Mouse (Mus musculus): ENCODE data around the gene Ccdc32. TPM values are rescaled to one million over a fixed set of nuclear protein-coding genes. Genes with fewer than 3 reads are reported as not detected.

The Ccdc32 gene
- polyA plus RNA-seq, 1 experiment from 2014 or later = 36.0 TPM

DNA sequence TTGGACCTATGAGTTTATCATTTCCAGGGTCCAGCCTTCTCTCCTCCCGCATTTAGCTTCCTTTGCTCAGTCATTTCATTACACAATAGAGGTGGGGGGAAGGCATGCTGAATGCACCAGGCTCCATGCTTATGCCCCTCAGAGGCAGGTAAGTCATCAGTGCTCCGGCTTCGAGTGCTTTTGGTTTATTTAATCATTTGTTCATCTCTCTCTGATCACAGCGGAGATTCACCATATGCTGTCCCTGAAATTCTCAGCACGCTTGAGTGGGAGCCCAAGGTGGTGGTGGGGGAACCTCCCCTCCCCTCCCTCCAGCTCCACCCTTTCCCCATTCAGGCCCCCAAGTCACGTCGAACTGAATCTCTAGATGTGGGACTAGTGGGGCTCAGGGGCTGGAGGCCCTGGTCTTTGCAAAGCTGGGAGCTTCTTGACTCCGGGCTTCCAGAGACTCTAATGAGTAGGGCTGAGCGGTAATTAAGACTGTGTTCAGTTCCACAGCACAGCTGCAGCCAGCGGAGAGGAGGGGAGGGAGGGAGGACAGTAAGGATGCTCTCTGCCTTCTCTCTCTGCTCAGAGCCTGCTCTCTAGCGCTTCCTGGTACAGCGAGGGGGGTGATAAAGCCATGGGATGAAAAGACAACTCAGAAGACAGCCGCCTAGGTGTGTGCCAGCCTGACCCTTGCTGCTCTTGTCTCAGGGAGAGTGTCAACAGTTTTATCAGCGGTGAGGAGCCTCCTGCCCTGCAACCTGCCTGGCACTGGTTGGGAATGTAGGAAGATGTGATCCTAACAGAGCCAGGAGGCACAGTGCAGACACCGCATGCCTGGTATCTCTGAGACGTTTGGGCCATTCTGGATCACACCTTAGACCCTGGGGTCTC, 33.0 kb downstream of the Ccdc32 start:
- Histone ChIP-seq H3K27ac (peak overlapping the region; percentile 38), H3K9me3 (ENCODE audit: control insufficient read depth, low read length) (no peaks in the 10 kb centered on the region), H3K4me3 (replicated peaks; ENCODE audit: low read length) (no peak overlapping the region), H3K4me1 (replicated peaks; ENCODE audit: control insufficient read depth, insufficient read depth, low read length) (peaks cover 18% of the 10 kb centered on the region; the same call in 1 of the 2 replicates), H3K36me3 (replicated peaks; ENCODE audit: control insufficient read depth, insufficient read depth) (no peaks in the 10 kb centered on the region), H3K9ac (peak overlapping the region; percentile 29; the same call in 1 of the 2 replicates), H3K27me3 (ENCODE audit: control insufficient read depth, insufficient read depth, low read length) (no peaks in the 10 kb centered on the region), H3K4me2 (replicated peaks) (peak overlapping the region; percentile 25)
- 29% methylated on average over 16 of the region's 16 CpGs for WGBS
- ATAC-seq (ENCODE audit: low FRiP score) (peak; percentile 87), DNase-seq (ENCODE audit: low spot score) (peak; percentile 55)

DNA sequence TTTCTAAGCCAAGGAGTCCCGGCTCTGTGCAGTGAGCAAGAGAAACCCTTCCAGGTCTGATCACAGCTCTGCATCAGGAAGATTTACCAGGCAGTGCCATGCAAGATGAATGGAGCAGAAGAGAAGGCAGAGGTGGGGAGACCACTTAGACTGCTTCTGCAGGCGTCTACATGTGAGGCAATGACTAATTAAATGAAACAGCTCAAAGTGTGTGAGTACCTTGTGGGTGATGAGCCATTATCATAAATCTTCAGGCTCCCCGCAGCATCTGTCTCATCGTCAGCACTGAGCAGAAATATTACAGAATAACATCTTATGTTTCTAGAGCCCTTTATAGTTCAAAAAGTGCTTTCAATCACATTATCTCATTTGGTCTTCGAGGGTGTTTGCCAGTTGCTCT, 33.7 kb downstream of the Ccdc32 start:
- no peak overlapping the region for H3K4me2 ChIP-seq (replicated peaks)
- H3K27me3 ChIP-seq (ENCODE audit: control insufficient read depth, insufficient read depth, low read length) = no peaks in the 10 kb centered on the region
- H3K27ac ChIP-seq = peak overlapping the region; percentile 38
- H3K4me3 ChIP-seq (replicated peaks; ENCODE audit: low read length) = no peak overlapping the region
- no peaks in the 10 kb centered on the region for H3K9me3 ChIP-seq (ENCODE audit: control insufficient read depth, low read length)
- DNase-seq (ENCODE audit: low spot score) (no peak), ATAC-seq (ENCODE audit: low FRiP score) (peak; percentile 57; the same call in 1 of the 2 replicates)
- 56% methylated on average over 5 of the region's 5 CpGs for WGBS
- peak overlapping the region; percentile 4; the same call in 1 of the 2 replicates for H3K9ac ChIP-seq
- H3K4me1 ChIP-seq (replicated peaks; ENCODE audit: control insufficient read depth, insufficient read depth, low read length) = peaks cover 18% of the 10 kb centered on the region; the same call in 1 of the 2 replicates
- no peaks in the 10 kb centered on the region for H3K36me3 ChIP-seq (replicated peaks; ENCODE audit: control insufficient read depth, insufficient read depth)

DNA sequence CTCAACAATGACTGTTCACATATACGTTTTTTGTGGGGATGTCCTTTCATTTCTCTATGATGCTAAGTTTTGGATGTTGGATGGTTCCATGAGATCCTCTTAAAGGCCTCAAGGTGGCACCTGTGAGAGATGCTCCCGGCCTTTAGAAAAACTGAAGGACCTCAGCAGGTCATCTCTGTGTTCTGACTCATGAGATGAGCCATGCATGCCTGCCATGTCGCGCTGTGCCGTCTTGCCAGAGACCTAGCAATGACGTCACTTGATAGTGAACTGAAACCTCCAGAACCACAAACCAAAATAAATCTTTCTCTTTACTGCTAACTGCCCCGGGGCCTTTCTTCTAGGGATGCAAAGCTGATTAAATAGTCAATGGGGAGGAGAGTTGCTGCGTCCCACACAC, 45.4 kb downstream of the Ccdc32 start:
- Histone ChIP-seq H3K27ac (no peak overlapping the region), H3K9ac (no peak overlapping the region), H3K27me3 (ENCODE audit: control insufficient read depth, insufficient read depth, low read length) (no peaks in the 10 kb centered on the region), H3K4me2 (replicated peaks) (no peak overlapping the region), H3K36me3 (replicated peaks; ENCODE audit: control insufficient read depth, insufficient read depth) (no peaks in the 10 kb centered on the region), H3K4me1 (replicated peaks; ENCODE audit: control insufficient read depth, insufficient read depth, low read length) (no peaks in the 10 kb centered on the region), H3K4me3 (replicated peaks; ENCODE audit: low read length) (no peak overlapping the region), H3K9me3 (ENCODE audit: control insufficient read depth, low read length) (peaks cover 2% of the 10 kb centered on the region; the same call in 1 of the 2 replicates)
- no peak for DNase-seq (ENCODE audit: low spot score)
- 77% methylated on average over 8 of the region's 8 CpGs for WGBS
- ATAC-seq (ENCODE audit: low FRiP score) = no peak

DNA sequence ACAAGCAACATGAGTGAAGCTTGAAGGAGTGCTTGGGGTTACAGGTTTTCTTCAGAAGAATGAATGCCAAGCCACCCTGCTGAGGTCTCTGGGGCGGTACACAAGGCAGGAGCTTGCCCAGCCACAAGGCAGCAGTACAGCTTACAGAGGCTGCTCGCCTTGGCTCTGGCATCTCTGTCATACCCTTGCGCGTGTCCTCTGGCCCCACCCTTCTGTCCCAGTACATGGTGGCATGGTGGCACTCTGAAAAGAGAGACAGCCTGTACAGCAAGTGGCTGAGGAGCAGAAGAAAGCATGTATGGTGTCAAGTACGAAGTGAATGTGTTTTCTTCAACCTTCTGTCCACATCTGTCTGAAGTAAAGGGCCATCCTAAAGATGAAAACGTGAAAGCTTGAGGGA, 48.4 kb downstream of the Ccdc32 start:
- peaks cover 14% of the 10 kb centered on the region for H3K27me3 ChIP-seq (ENCODE audit: control insufficient read depth, insufficient read depth, low read length)
- no peak overlapping the region for H3K27ac ChIP-seq
- no peaks in the 10 kb centered on the region for H3K36me3 ChIP-seq (replicated peaks; ENCODE audit: control insufficient read depth, insufficient read depth)

DNA sequence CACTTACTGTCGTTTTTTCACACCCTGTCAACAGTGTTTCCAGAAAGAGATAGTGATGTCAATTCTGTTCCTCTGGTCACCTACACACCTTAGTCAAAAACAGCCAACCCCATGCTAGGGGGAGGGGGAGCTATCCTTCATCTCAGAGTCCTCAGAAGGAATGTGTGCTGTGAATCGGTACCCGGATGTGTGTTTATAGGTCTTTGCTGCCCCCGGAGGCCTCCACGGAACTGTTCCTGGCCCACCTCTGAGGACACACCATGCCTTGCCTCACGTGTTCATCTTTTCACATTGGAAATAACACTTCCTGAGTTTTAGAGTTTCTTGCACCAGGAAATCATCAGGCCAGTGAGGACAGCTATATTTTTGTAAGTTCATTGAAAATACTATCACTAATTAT, 51.1 kb downstream of the Ccdc32 start:
- Histone ChIP-seq H3K4me1 (replicated peaks; ENCODE audit: control insufficient read depth, insufficient read depth, low read length) (peaks cover 10% of the 10 kb centered on the region), H3K27me3 (ENCODE audit: control insufficient read depth, insufficient read depth, low read length) (peaks cover 38% of the 10 kb centered on the region), H3K36me3 (replicated peaks; ENCODE audit: control insufficient read depth, insufficient read depth) (no peaks in the 10 kb centered on the region), H3K4me3 (replicated peaks; ENCODE audit: low read length) (no peak overlapping the region), H3K27ac (no peak overlapping the region), H3K9ac (no peak overlapping the region), H3K4me2 (replicated peaks) (no peak overlapping the region), H3K9me3 (ENCODE audit: control insufficient read depth, low read length) (no peaks in the 10 kb centered on the region)
- no peak for DNase-seq (ENCODE audit: low spot score)
- WGBS = 30% methylated on average over 6 of the region's 6 CpGs
- no peak for ATAC-seq (ENCODE audit: low FRiP score)

More for the DNA sequence above, 48.4 kb downstream of the Ccdc32 start:
- Histone ChIP-seq H3K9ac (no peak overlapping the region), H3K4me1 (replicated peaks; ENCODE audit: control insufficient read depth, insufficient read depth, low read length) (peaks cover 4% of the 10 kb centered on the region), H3K4me2 (replicated peaks) (no peak overlapping the region), H3K9me3 (ENCODE audit: control insufficient read depth, low read length) (no peaks in the 10 kb centered on the region), H3K4me3 (replicated peaks; ENCODE audit: low read length) (no peak overlapping the region)
- 74% methylated on average over 6 of the region's 6 CpGs for WGBS
- no peak for ATAC-seq (ENCODE audit: low FRiP score)
- DNase-seq (ENCODE audit: low spot score) = no peak

DNA sequence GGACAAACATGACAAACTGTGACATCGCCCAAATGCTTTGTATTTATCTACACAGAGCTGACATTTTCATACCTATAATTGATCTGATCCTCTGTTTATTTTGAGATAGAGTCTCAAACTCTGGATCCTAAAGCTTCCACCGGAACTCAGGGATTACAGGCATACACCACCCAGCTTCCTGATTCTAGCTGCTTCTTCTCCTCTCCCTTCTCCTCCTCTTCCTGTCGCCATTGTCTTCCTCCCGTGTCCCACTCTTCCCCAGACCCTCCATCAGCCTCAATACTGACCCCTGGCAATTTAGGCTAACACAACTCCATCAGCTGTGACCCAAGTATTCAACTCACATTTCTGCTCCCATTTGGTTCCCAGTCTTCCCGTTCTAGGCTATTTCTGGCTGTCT, 52.3 kb downstream of the Ccdc32 start:
- Histone ChIP-seq H3K4me3 (replicated peaks; ENCODE audit: low read length) (peak overlapping the region; percentile 60), H3K9ac (peak overlapping the region; percentile 73), H3K9me3 (ENCODE audit: control insufficient read depth, low read length) (no peaks in the 10 kb centered on the region), H3K27ac (no peak overlapping the region), H3K4me1 (replicated peaks; ENCODE audit: control insufficient read depth, insufficient read depth, low read length) (peaks cover 14% of the 10 kb centered on the region), H3K27me3 (ENCODE audit: control insufficient read depth, insufficient read depth, low read length) (peaks cover 38% of the 10 kb centered on the region), H3K4me2 (replicated peaks) (peak overlapping the region; percentile 96), H3K36me3 (replicated peaks; ENCODE audit: control insufficient read depth, insufficient read depth) (no peaks in the 10 kb centered on the region)
- 17% methylated on average over 5 of the region's 5 CpGs for WGBS
- DNase-seq (ENCODE audit: low spot score) (no peak), ATAC-seq (ENCODE audit: low FRiP score) (no peak)

DNA sequence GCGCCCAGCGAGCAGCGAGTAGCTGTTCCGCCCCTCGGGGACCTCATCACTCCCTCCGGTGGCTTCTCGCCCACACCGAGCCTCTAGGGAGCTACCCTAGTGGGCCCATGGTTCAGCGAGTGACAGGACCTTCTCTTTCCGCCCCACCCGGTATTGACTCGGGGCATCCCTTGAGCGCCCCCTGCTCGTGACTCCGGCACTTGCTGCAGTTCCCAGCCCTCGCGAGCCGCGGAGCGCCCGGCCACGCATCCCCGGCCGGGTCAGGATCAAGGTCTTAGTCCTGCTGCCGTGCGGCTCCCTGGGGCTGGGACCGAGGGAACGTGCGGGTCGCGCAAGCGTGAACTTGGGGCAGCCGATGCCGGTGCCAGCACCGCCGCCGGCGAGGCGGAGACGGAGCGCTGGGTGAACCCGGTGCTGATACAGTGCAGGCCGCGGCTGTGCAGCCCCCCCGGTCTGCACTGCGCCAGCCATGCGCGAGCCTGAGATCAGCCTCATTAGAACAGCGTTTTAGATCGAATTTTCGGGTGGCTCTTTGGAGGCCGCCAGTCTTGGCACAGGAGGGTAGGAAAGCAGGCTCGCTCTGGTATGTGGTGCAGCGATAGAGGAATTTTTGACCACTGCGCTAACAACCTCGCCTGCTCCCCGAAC, 52.8 kb downstream of the Ccdc32 start:
- DNase-seq (ENCODE audit: low spot score) (peak; percentile 69), ATAC-seq (ENCODE audit: low FRiP score) (peak; percentile 80)
- Histone ChIP-seq H3K4me3 (replicated peaks; ENCODE audit: low read length) (peak overlapping the region; percentile 60), H3K27me3 (ENCODE audit: control insufficient read depth, insufficient read depth, low read length) (peaks cover 38% of the 10 kb centered on the region), H3K9ac (peak overlapping the region; percentile 73), H3K4me1 (replicated peaks; ENCODE audit: control insufficient read depth, insufficient read depth, low read length) (peaks cover 14% of the 10 kb centered on the region), H3K36me3 (replicated peaks; ENCODE audit: control insufficient read depth, insufficient read depth) (no peaks in the 10 kb centered on the region), H3K9me3 (ENCODE audit: control insufficient read depth, low read length) (no peaks in the 10 kb centered on the region), H3K27ac (0 out of 2 replicates have a peak overlapping the region, but pooled peaks have one; percentile 26), H3K4me2 (replicated peaks) (peak overlapping the region; percentile 96)
- 1% methylated on average over 57 of the region's 57 CpGs for WGBS

DNA sequence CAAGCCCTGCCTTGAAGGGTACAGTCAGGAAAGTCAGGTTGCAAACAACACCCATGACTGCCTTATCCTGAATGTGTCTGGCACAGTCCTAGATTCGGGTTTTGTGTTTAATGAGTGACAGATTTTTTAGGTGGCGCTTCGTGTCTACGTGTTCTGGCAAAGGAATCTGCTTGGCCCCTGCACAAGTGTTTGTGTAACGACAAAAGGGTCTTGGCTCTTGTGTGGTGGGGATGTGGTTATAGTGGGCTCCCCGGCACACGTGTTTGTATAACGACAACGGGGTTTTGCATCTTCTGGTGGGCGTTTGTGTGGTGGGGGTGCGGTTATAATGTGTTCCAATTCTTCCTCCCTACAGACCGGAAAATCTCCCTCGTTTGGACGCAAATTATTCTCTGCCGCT, 53.3 kb downstream of the Ccdc32 start:
- Histone ChIP-seq H3K9ac (peak overlapping the region; percentile 73), H3K4me1 (replicated peaks; ENCODE audit: control insufficient read depth, insufficient read depth, low read length) (peaks cover 14% of the 10 kb centered on the region), H3K4me2 (replicated peaks) (peak overlapping the region; percentile 96), H3K9me3 (ENCODE audit: control insufficient read depth, low read length) (no peaks in the 10 kb centered on the region), H3K4me3 (replicated peaks; ENCODE audit: low read length) (peak overlapping the region; percentile 60), H3K27ac (no peak overlapping the region), H3K36me3 (replicated peaks; ENCODE audit: control insufficient read depth, insufficient read depth) (no peaks in the 10 kb centered on the region), H3K27me3 (ENCODE audit: control insufficient read depth, insufficient read depth, low read length) (peaks cover 38% of the 10 kb centered on the region)
- 3% methylated on average over 15 of the region's 15 CpGs for WGBS
- DNase-seq (ENCODE audit: low spot score) (peak; percentile 44), ATAC-seq (ENCODE audit: low FRiP score) (no peak)

DNA sequence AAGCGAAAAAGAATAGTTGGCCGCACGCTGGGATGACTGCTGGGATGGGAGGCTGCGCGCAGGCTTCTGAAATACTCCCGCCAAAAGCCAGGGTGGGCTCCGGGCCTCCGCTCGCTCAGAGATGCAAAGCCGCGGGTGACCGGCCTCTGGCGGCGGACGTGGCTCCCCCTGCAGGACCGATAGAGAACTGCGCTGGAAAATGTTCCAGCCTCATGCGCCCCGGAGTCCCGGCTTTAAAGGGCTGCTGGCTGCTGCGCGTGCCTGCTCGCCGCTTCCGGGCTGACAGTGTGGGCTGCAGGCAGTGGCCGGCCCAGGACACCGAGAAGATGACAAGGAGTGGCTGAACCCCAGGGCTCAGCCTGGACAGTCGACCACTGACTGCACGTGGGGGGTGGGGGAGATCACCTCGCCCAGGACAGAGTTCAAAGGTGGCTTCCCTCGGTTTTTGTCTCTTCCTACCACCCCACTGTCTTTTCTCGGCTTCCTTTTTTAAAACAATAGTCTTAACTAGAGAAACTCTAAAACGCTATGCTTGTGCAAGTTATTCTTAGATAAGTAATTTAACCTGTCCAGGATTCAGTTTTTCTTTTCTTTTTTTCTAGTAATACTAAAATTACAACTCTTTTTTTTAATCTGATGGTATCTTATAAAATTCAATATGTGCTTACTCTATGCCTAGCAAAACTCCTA, 56.4 kb downstream of the Ccdc32 start:
- ATAC-seq (ENCODE audit: low FRiP score) = peak; percentile 76
- Histone ChIP-seq H3K9me3 (ENCODE audit: control insufficient read depth, low read length) (no peaks in the 10 kb centered on the region), H3K9ac (peak overlapping the region; percentile 48), H3K4me1 (replicated peaks; ENCODE audit: control insufficient read depth, insufficient read depth, low read length) (peaks cover 14% of the 10 kb centered on the region), H3K4me2 (replicated peaks) (peak overlapping the region; percentile 78), H3K27me3 (ENCODE audit: control insufficient read depth, insufficient read depth, low read length) (peaks cover 34% of the 10 kb centered on the region), H3K36me3 (replicated peaks; ENCODE audit: control insufficient read depth, insufficient read depth) (no peaks in the 10 kb centered on the region), H3K4me3 (replicated peaks; ENCODE audit: low read length) (peak overlapping the region; percentile 33), H3K27ac (no peak overlapping the region)
- DNase-seq (ENCODE audit: low spot score) = peak; percentile 93
- WGBS = 1% methylated on average over 33 of the region's 33 CpGs

Measured in hindbrain, embryonic 14.5 days (tissue).